Mouse (Mus musculus): Measurements from ENCODE around the gene Cd300e.

The Cd300e gene

DNA sequence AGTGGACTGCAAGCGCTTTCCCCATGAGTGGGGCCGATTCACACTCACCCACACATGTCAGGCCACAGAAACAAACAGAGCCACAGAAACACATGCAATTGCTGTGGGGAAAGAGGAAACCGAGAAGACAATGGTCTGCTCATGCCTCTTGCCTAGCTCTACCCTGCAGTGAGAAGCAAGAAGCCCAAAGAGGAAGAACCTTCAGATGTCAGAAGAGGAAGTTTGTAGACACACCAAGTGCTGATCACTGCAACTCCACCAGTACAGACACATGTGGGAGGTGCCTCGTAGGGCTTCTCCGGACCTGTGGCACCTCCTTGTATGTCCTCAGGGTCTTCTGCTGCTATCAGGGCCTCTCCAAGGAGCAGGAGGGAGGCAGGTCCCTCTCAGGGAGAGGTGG, 57.9 kb downstream of the Cd300e start:
- DNase-seq (ENCODE audit: extremely low spot score, low spot score): no peak
